Mouse (Mus musculus) midbrain, postnatal 0 days (tissue): ENCODE data around the gene Prickle3. TPM values are rescaled to one million over a fixed set of nuclear protein-coding genes. Genes with fewer than 3 reads are reported as not detected.

Experiments used
- ATAC-seq: fragments of 200-750 bp; cut with Nextera tagmentation; 2 replicates; pipeline ENCODE4 v1.8.0; 2017; ENCODE audit warnings: moderate number of reproducible peaks, mild to moderate bottlenecking, moderate TSS enrichment, moderate library complexity; ENCODE audit not compliant: low FRiP score
- DNase-seq: peaks from one replicate; pipeline ENCODE4 v3.0.0-alpha.2; 2015; ENCODE audit warnings: low spot score
- H3K27ac ChIP-seq: fragments of 300-500 bp; sonication (generic); 2 replicates; pipeline ENCODE4 v1.5.1; 2014; ENCODE audit warnings: low read depth, mild to moderate bottlenecking, low read length, mixed read lengths
- H3K27me3 ChIP-seq: fragments of 300-500 bp; sonication (generic); 2 replicates; pipeline ENCODE4 v1.6.1; 2014; ENCODE audit warnings: low read length, control low read depth, mixed read lengths; ENCODE audit not compliant: insufficient read depth
- H3K36me3 ChIP-seq: fragments of 300-500 bp; sonication (generic); 2 replicates; pipeline ENCODE4 v1.6.1; 2014; ENCODE audit warnings: low read length, control low read depth, mixed read lengths; ENCODE audit not compliant: insufficient read depth
- H3K4me1 ChIP-seq: fragments of 300-500 bp; sonication (generic); 2 replicates; pipeline ENCODE4 v1.6.1; 2014; ENCODE audit warnings: mild to moderate bottlenecking, control low read depth, antibody characterized with exemption, low read length, mixed read lengths; ENCODE audit not compliant: insufficient read depth
- H3K4me2 ChIP-seq: fragments of 300-500 bp; sonication (generic); 2 replicates; pipeline ENCODE4 v1.6.1; 2014; ENCODE audit warnings: low read depth, mild to moderate bottlenecking, low read length, mixed read lengths; ENCODE audit not compliant: poor library complexity, severe bottlenecking
- H3K4me3 ChIP-seq: fragments of 300-500 bp; sonication (generic); 2 replicates; pipeline ENCODE4 v1.5.1; 2014; ENCODE audit warnings: low read depth, mild to moderate bottlenecking, low read length, moderate library complexity
- H3K9ac ChIP-seq: fragments of 300-500 bp; sonication (generic); replicated peaks from 2 replicates; pipeline ENCODE4 v1.6.1; 2014; ENCODE audit warnings: mild to moderate bottlenecking, low read length, moderate library complexity, mixed read lengths; ENCODE audit not compliant: poor library complexity, severe bottlenecking
- H3K9me3 ChIP-seq: fragments of 300-500 bp; sonication (generic); 2 replicates; pipeline ENCODE4 v1.6.1; 2016; ENCODE audit warnings: low read length, control low read depth
- CTCF ChIP-seq: IDR thresholded peaks from 2 replicates; pipeline ENCODE4 v1.5.1; 2016; ENCODE audit warnings: antibody characterized with exemption, mild to moderate bottlenecking
- WGBS: fragments of 180-500 bp; shearing (Covaris S2); extraction: QIAGEN DNeasy Blood & Tissue Kit; methylation state at CpG from one replicate; pipeline ENCODE4 v1.1.7; 2014; 5-methylcytosine and 5-hydroxymethylcytosine counted together
- polyA plus RNA-seq: library from polyadenylated mRNA; unstranded; fragments of >200 nt; fragmentation: Nextera tagmentation; extraction: Ambion mirVana; gene quantifications from 2 replicates; pipeline ENCODE4 v1.2.1, GENCODE M21; 2015
- total RNA-seq: library from RNA; depleted of rRNA; stranded (reverse); fragments of >200 nt; gene quantifications from 2 replicates; pipeline ENCODE4 v1.2.3, GENCODE M21; 2014

Gene Prickle3
- total and polyA plus RNA-seq, 2 experiments from 2014 or later, result 1.1 to 1.6 TPM

GRCm38 (mm10) chrX:7674284-7675000 lies 17.4 kb downstream of the Prickle3 start:
- no peaks in the 10 kb centered on the region for H3K36me3 ChIP-seq
- no peaks in the 10 kb centered on the region for H3K27me3 ChIP-seq
- TF ChIP-seq CTCF, result no peak
- H3K27ac ChIP-seq, result no peak overlapping the region
- DNase-seq, result peak; percentile 21
- peak; percentile 61; the same call in 1 of the 2 replicates for ATAC-seq
- H3K4me2 ChIP-seq, result peak overlapping the region; percentile 40
- peak overlapping the region; percentile 24 for H3K4me3 ChIP-seq
- H3K9ac ChIP-seq, result no peak overlapping the region
- 32% methylated on average over 26 of the region's 28 CpGs for WGBS
- H3K9me3 ChIP-seq, result peaks cover 3% of the 10 kb centered on the region; the same call in 1 of the 2 replicates
- H3K4me1 ChIP-seq, result no peaks in the 10 kb centered on the region

- H3K4me1 ChIP-seq, result no peaks in the 10 kb centered on the region
- no peak overlapping the region for H3K27ac ChIP-seq
- no peak for TF ChIP-seq CTCF
- WGBS, result 44% methylated on average over 10 of the region's 10 CpGs
- no peak for DNase-seq
- H3K9me3 ChIP-seq, result peaks cover 3% of the 10 kb centered on the region; the same call in 1 of the 2 replicates
- H3K9ac ChIP-seq, result no peak overlapping the region
- H3K36me3 ChIP-seq, result no peaks in the 10 kb centered on the region
- H3K27me3 ChIP-seq, result no peaks in the 10 kb centered on the region
- peak overlapping the region; percentile 24 for H3K4me3 ChIP-seq
- peak; percentile 15; the same call in 1 of the 2 replicates for ATAC-seq
- H3K4me2 ChIP-seq, result peak overlapping the region; percentile 40
These were observed 17.9 kb downstream of the Prickle3 start for GRCm38 (mm10) chrX:7675001-7675380.

- no peak for DNase-seq
- no peak; the same call in 1 of the 2 replicates for TF ChIP-seq CTCF
- no peak overlapping the region for H3K4me3 ChIP-seq
These were observed 21.9 kb downstream of the Prickle3 start for GRCm38 (mm10) chrX:7678986-7679385.

GRCm38 (mm10) chrX:7679405-7680056 lies 22.5 kb downstream of the Prickle3 start:
- Histone ChIP-seq H3K27me3 (no peaks in the 10 kb centered on the region), H3K4me1 (no peaks in the 10 kb centered on the region), H3K4me3 (peak overlapping the region; percentile 24), H3K36me3 (no peaks in the 10 kb centered on the region), H3K9ac (no peak overlapping the region), H3K9me3 (no peaks in the 10 kb centered on the region), H3K27ac (no peak overlapping the region), H3K4me2 (peak overlapping the region; percentile 45)
- 26% methylated on average over 27 of the region's 27 CpGs for WGBS
- peak; percentile 82 for TF ChIP-seq CTCF
- DNase-seq (peak; percentile 87), ATAC-seq (peak; percentile 85)

More at GRCm38 (mm10) chrX:7678986-7679385, 21.9 kb downstream of the Prickle3 start:
- Histone ChIP-seq H3K9me3 (no peaks in the 10 kb centered on the region), H3K36me3 (no peaks in the 10 kb centered on the region), H3K27ac (no peak overlapping the region), H3K4me2 (no peak overlapping the region), H3K9ac (no peak overlapping the region), H3K27me3 (no peaks in the 10 kb centered on the region), H3K4me1 (no peaks in the 10 kb centered on the region)
- WGBS, result 42% methylated on average over 3 of the region's 3 CpGs
- ATAC-seq, result no peak

GRCm38 (mm10) chrX:7680057-7680412 lies 23.0 kb downstream of the Prickle3 start:
- Histone ChIP-seq H3K36me3 (no peaks in the 10 kb centered on the region), H3K4me2 (peak overlapping the region; percentile 45), H3K4me3 (peak overlapping the region; percentile 24), H3K4me1 (no peaks in the 10 kb centered on the region), H3K27me3 (no peaks in the 10 kb centered on the region), H3K9me3 (no peaks in the 10 kb centered on the region), H3K27ac (no peak overlapping the region), H3K9ac (no peak overlapping the region)
- no peak for ATAC-seq
- TF ChIP-seq CTCF, result no peak
- 25% methylated on average over 12 of the region's 12 CpGs for WGBS
- no peak for DNase-seq

GRCm38 (mm10) chrX:7680864-7681263 lies 23.8 kb downstream of the Prickle3 start, which contains the start of gene Magix:
TSS of gene Magix (minus strand) at chrX:7681251.
- Histone ChIP-seq H3K4me3 (peak within 1 kb of the TSS; percentile 24), H3K9me3 (no peaks in the 10 kb centered on the region), H3K4me2 (peak within 1 kb of the TSS; percentile 45), H3K27me3 (no peaks in the 10 kb centered on the region), H3K27ac (no peak within 1 kb of the TSS), H3K9ac (no peak within 1 kb of the TSS), H3K4me1 (no peaks in the 10 kb centered on the region), H3K36me3 (no peaks in the 10 kb centered on the region)
- TF ChIP-seq CTCF, result no peak
- DNase-seq (no peak), ATAC-seq (no peak)
- 72% methylated on average over 10 of the region's 14 CpGs for WGBS
